Mouse (Mus musculus) c-Kit-positive CD71-positive TER-119-negative erythroid progenitor cells, embryonic 14.5 days (primary cell): ENCODE data around the gene Smyd1.

Experiments
- DNase-seq: peaks from one replicate; pipeline ENCODE4 v3.0.0-alpha.2; 2013; ENCODE audit warnings: low read depth

Gene Smyd1

GRCm38 (mm10) chr6:71203674-71204073, 118.4 kb downstream of the Smyd1 start:
- no peak for DNase-seq

GRCm38 (mm10) chr6:71201925-71202324, 120.1 kb downstream of the Smyd1 start:
- DNase-seq = no peak

- DNase-seq = no peak
These were observed 122.4 kb downstream of the Smyd1 start, which contains the start of gene Fabp1 for GRCm38 (mm10) chr6:71199612-71200011. Fabp1 (plus strand) TSS chr6:71199827.

- DNase-seq = no peak
These were observed 124.1 kb downstream of the Smyd1 start for GRCm38 (mm10) chr6:71197636-71198535.

- no peak for DNase-seq
These were observed 125.9 kb downstream of the Smyd1 start for GRCm38 (mm10) chr6:71196107-71196506.

GRCm38 (mm10) chr6:71193151-71193740, 128.8 kb downstream of the Smyd1 start:
- no peak for DNase-seq

GRCm38 (mm10) chr6:71190501-71190900, 131.5 kb downstream of the Smyd1 start:
- no peak for DNase-seq

GRCm38 (mm10) chr6:71189578-71189977, 132.5 kb downstream of the Smyd1 start:
- no peak for DNase-seq

- DNase-seq = no peak
These were observed 137.0 kb downstream of the Smyd1 start for GRCm38 (mm10) chr6:71184941-71185604.

GRCm38 (mm10) chr6:71180596-71180995, 141.4 kb downstream of the Smyd1 start:
- DNase-seq = no peak

GRCm38 (mm10) chr6:71172812-71173580, 149.0 kb downstream of the Smyd1 start:
- DNase-seq = no peak

GRCm38 (mm10) chr6:71166551-71167169, 155.4 kb downstream of the Smyd1 start:
- DNase-seq = no peak

- no peak for DNase-seq
These were observed 157.6 kb downstream of the Smyd1 start for GRCm38 (mm10) chr6:71164394-71164793.
